In the genomic region with DNA sequence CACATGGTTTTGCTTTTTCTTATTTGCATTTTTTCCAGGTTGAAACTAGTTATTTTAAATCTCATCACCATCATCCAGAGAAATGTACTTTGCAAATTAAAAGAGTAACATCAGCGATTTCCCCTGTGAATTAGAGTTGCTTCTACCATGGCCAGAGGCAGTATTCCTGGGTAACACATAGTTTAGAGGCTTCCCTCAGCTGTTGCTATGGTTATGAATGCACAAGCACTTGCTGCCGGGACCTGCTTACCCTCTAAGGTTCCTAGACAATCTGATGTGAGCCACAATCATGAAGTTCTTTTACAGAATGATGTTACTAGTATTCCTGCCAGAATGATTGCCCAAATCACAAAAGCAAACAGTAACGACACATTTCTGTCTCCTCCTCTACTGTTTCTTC, we compare ENCODE assay signal across 28 mouse cellular contexts.
DNase-seq lines count a peak whose midpoint lies in the region; ATAC-seq and TF ChIP-seq lines count a peak whose summit lies in the region.
"Had no signal": no experiment of that assay in that cellular context is flagged by ENCODE, and none has a peak within 500 bp of the region (broad histone marks: within the 10 kb centered on the region; RNA-seq: fewer than 3 reads in every experiment).

No protein-coding gene starts in this region.

- no peaks in the 10 kb centered on the region for H3K4me1 ChIP-seq in hindbrain, embryonic 15.5 days (replicated peaks)
- no peaks in the 10 kb centered on the region for H3K4me1 ChIP-seq in hindbrain, embryonic 12.5 days
- no peaks in the 10 kb centered on the region for H3K4me1 ChIP-seq in midbrain, embryonic 14.5 days (ENCODE audit: control insufficient read depth, insufficient read depth, low read length)
- H3K4me1 ChIP-seq: embryonic facial prominence, embryonic 12.5 days; forebrain, embryonic 15.5 days; heart, embryonic 12.5 days; limb, embryonic 13.5 days had no signal

- no peak overlapping the region for H3K4me3 ChIP-seq in hindbrain, embryonic 15.5 days
- H3K4me3 ChIP-seq in hindbrain, embryonic 12.5 days: no peak overlapping the region
- H3K4me3 ChIP-seq in midbrain, embryonic 14.5 days (replicated peaks; ENCODE audit: low read depth, low read length): no peak overlapping the region
- H3K4me3 ChIP-seq in left cerebral cortex, adult 2 months: no peak overlapping the region
- H3K4me3 ChIP-seq: embryonic facial prominence, embryonic 12.5 days; erythroblast, embryonic 14.5 days; forebrain, embryonic 15.5 days; heart, embryonic 12.5 days; limb, embryonic 13.5 days; neural tube, embryonic 13.5 days had no signal

- intact Hi-C loops in left cerebral cortex, adult 2 months (cut with DNase I): no loop called here

- DNase-seq in embryo, embryonic 10 days (ENCODE audit: low spot score): peak; percentile 5
- DNase-seq in embryo, embryonic 9.5 days (ENCODE audit: extremely low spot score): no peak
- peak; percentile 14 for DNase-seq in embryo, embryonic 11 days
- DNase-seq in midbrain, embryonic 14.5 days: peak; percentile 67
- no peak for DNase-seq in left cerebral cortex, adult 2 months (ENCODE audit: extremely low spot score in 1 of 2, low spot score in 2 of 2)
- no peak for DNase-seq in right cerebral cortex, adult 18-20 months
- DNase-seq: adrenal gland, adult 8-10 months; cerebellum, adult 8-10 months; cerebellum, postnatal 36 days; gastrocnemius, postnatal 14 days; heart, adult 18-20 months; heart, postnatal 10 days; kidney, postnatal 36 days; layer of hippocampus, postnatal 36 days; lung, embryonic 14.5 days; right cerebral cortex, postnatal 14 days had no signal

- no peaks in the 10 kb centered on the region for H3K27me3 ChIP-seq in hindbrain, embryonic 15.5 days
- no peaks in the 10 kb centered on the region for H3K27me3 ChIP-seq in hindbrain, embryonic 12.5 days
- no peaks in the 10 kb centered on the region for H3K27me3 ChIP-seq in midbrain, embryonic 14.5 days (ENCODE audit: control insufficient read depth, insufficient read depth, low read length)
- H3K27me3 ChIP-seq: embryonic facial prominence, embryonic 12.5 days; forebrain, embryonic 15.5 days; heart, embryonic 12.5 days; limb, embryonic 13.5 days; neural tube, embryonic 13.5 days had no signal

- no peaks in the 10 kb centered on the region for H3K9me3 ChIP-seq in hindbrain, embryonic 15.5 days
- H3K9me3 ChIP-seq in hindbrain, embryonic 12.5 days (replicated peaks): no peaks in the 10 kb centered on the region
- H3K9me3 ChIP-seq in midbrain, embryonic 14.5 days (ENCODE audit: control insufficient read depth, low read length): no peaks in the 10 kb centered on the region
- H3K9me3 ChIP-seq: embryonic facial prominence, embryonic 12.5 days; forebrain, embryonic 15.5 days; heart, embryonic 12.5 days; limb, embryonic 13.5 days; neural tube, embryonic 13.5 days had no signal

- H3K9ac ChIP-seq in hindbrain, embryonic 15.5 days: no peak overlapping the region
- no peak overlapping the region for H3K9ac ChIP-seq in hindbrain, embryonic 12.5 days
- no peak overlapping the region for H3K9ac ChIP-seq in midbrain, embryonic 14.5 days (replicated peaks; ENCODE audit: low read length)
- H3K9ac ChIP-seq: embryonic facial prominence, embryonic 12.5 days; forebrain, embryonic 15.5 days; heart, embryonic 12.5 days; limb, embryonic 13.5 days; liver, embryonic 14.5 days; lung, embryonic 14.5 days; neural tube, embryonic 13.5 days had no signal

- 33% methylated on average over 3 of the region's 3 CpGs for WGBS in hindbrain, embryonic 15.5 days
- WGBS in hindbrain, embryonic 12.5 days: 45% methylated on average over 3 of the region's 3 CpGs
- 28% methylated on average over 3 of the region's 3 CpGs for WGBS in midbrain, embryonic 14.5 days

- no peak for TF ChIP-seq CTCF in left cerebral cortex, adult 2 months (IDR thresholded peaks at IDR 0.05)

- ATAC-seq in hindbrain, embryonic 15.5 days (ENCODE audit: low FRiP score, low read depth): 0 out of 2 replicates have a peak, but pooled peaks have one; percentile 71
- no peak for ATAC-seq in hindbrain, embryonic 12.5 days (ENCODE audit: low FRiP score)
- no peak for ATAC-seq in midbrain, embryonic 14.5 days (ENCODE audit: low FRiP score, low TSS enrichment)
- ATAC-seq: activated CD4-positive, CD25-positive, alpha-beta regulatory T cell, adult 4 months; forebrain, embryonic 15.5 days; intestine, postnatal 0 days had no signal

- no peak overlapping the region for H3K4me2 ChIP-seq in hindbrain, embryonic 15.5 days
- H3K4me2 ChIP-seq in hindbrain, embryonic 12.5 days (replicated peaks): no peak overlapping the region
- H3K4me2 ChIP-seq in midbrain, embryonic 14.5 days (ENCODE audit: low read length): no peak overlapping the region
- H3K4me2 ChIP-seq: embryonic facial prominence, embryonic 12.5 days; forebrain, embryonic 15.5 days; heart, embryonic 12.5 days; limb, embryonic 13.5 days; lung, embryonic 14.5 days; neural tube, embryonic 13.5 days had no signal

- H3K27ac ChIP-seq in hindbrain, embryonic 15.5 days (replicated peaks): no peak overlapping the region
- no peak overlapping the region for H3K27ac ChIP-seq in hindbrain, embryonic 12.5 days
- H3K27ac ChIP-seq in midbrain, embryonic 14.5 days (replicated peaks; ENCODE audit: low read depth, low read length): no peak overlapping the region
- no peak overlapping the region for H3K27ac ChIP-seq in left cerebral cortex, adult 2 months
- H3K27ac ChIP-seq: embryonic facial prominence, embryonic 12.5 days; forebrain, embryonic 15.5 days; limb, embryonic 13.5 days; liver, embryonic 14.5 days; neural tube, embryonic 13.5 days; stomach, postnatal 0 days had no signal

- no peaks in the 10 kb centered on the region for H3K36me3 ChIP-seq in hindbrain, embryonic 15.5 days
- H3K36me3 ChIP-seq in hindbrain, embryonic 12.5 days: no peaks in the 10 kb centered on the region
- H3K36me3 ChIP-seq in midbrain, embryonic 14.5 days (ENCODE audit: control insufficient read depth, insufficient read depth, low read length): no peaks in the 10 kb centered on the region
- H3K36me3 ChIP-seq: embryonic facial prominence, embryonic 12.5 days; forebrain, embryonic 15.5 days; heart, embryonic 12.5 days; limb, embryonic 13.5 days; neural tube, embryonic 13.5 days had no signal

Comparison
In these comparisons a context has a peak if more than half of its experiments do, and no peak if none do; other contexts are left out.
1. DNase-seq: peak in embryo, embryonic 10 days (single experiment), embryo, embryonic 11 days (single experiment) and midbrain, embryonic 14.5 days (single experiment); none in embryo, embryonic 9.5 days (single experiment), left cerebral cortex, adult 2 months (0 of 2) and right cerebral cortex, adult 18-20 months (single experiment).